Mouse (Mus musculus) hematopoietic multipotent progenitor cell, adult 10-12 weeks (in vitro differentiated cells): ENCODE data around the gene Acvr1. TPM values are rescaled to one million over a fixed set of nuclear protein-coding genes. Genes with fewer than 3 reads are reported as not detected.

Source experiments
- polyA plus RNA-seq: library from polyadenylated mRNA; stranded (reverse); fragments of >175 nt; gene quantifications from 2 replicates; pipeline ENCODE4 v1.2.3, GENCODE M21; 2012; ENCODE audit warnings: low replicate concordance

Acvr1 gene
- polyA plus RNA-seq = 1.0 and 1.4 TPM in 2 replicates

GRCm38 (mm10) chr2:58567066-58567810, at the start of gene Acvr1, which contains the start of gene Upp2:
Acvr1 (minus strand) TSS chr2:58567157.
Upp2 (plus strand) TSS chr2:58567298.

GRCm38 (mm10) chr2:58469816-58470215, 97.1 kb downstream of the Acvr1 start, which contains the start of gene Gm17409:
Gm17409 (plus strand) TSS chr2:58470116.

GRCm38 (mm10) chr2:58357414-58358131, 209.4 kb downstream of the Acvr1 start, which contains the start of gene Acvr1c:
Acvr1c (minus strand) TSS chr2:58357895.

Other genes with a start within 250 kb of the Acvr1 start
- gene Acvr1c, start 209.3 kb downstream of the Acvr1 start, polyA plus RNA-seq = 0.01 TPM in 1 of 2 replicates, not detected in the other
- not detected in 2 replicates for gene Gm17409, start 97.0 kb downstream of the Acvr1 start, polyA plus RNA-seq
- 0.38 and 1.2 TPM in 2 replicates for gene Upp2, start 141 bp upstream of the Acvr1 start, polyA plus RNA-seq